Mouse (Mus musculus) limb, embryonic 12.5 days (tissue): Measurements from ENCODE around the gene Nos2. TPM values are rescaled to one million over a fixed set of nuclear protein-coding genes. Genes with fewer than 3 reads are reported as not detected.

Source experiments
- ATAC-seq: fragments of 200-750 bp; cut with Nextera tagmentation; 2 replicates; pipeline ENCODE4 v1.8.0; 2017; ENCODE audit warnings: low read depth, moderate TSS enrichment; ENCODE audit not compliant: insufficient number of reproducible peaks, insufficient read depth, low FRiP score, low TSS enrichment
- H3K27ac ChIP-seq: fragments of 300-500 bp; sonication (generic); 2 replicates; pipeline ENCODE4 v1.5.1; 2016; ENCODE audit warnings: mild to moderate bottlenecking, moderate library complexity
- H3K27me3 ChIP-seq: fragments of 300-500 bp; sonication (generic); 2 replicates; pipeline ENCODE4 v1.6.1; 2016; ENCODE audit warnings: mild to moderate bottlenecking, moderate library complexity
- H3K36me3 ChIP-seq: fragments of 300-500 bp; sonication (generic); 2 replicates; pipeline ENCODE4 v1.6.1; 2016; ENCODE audit warnings: mild to moderate bottlenecking, moderate library complexity
- H3K4me1 ChIP-seq: fragments of 300-500 bp; sonication (generic); replicated peaks from 2 replicates; pipeline ENCODE4 v1.6.1; 2016
- H3K4me2 ChIP-seq: fragments of 300-500 bp; sonication (generic); 2 replicates; pipeline ENCODE4 v1.6.1; 2016; ENCODE audit warnings: mild to moderate bottlenecking, moderate library complexity
- H3K4me3 ChIP-seq: fragments of 300-500 bp; sonication (generic); replicated peaks from 2 replicates; pipeline ENCODE4 v1.5.1; 2016; ENCODE audit warnings: mild to moderate bottlenecking
- H3K9ac ChIP-seq: fragments of 300-500 bp; sonication (generic); replicated peaks from 2 replicates; pipeline ENCODE4 v1.6.1; 2016; ENCODE audit warnings: mild to moderate bottlenecking, moderate library complexity
- H3K9me3 ChIP-seq: fragments of 300-500 bp; sonication (generic); 2 replicates; pipeline ENCODE4 v1.6.1; 2016; ENCODE audit warnings: mild to moderate bottlenecking, moderate library complexity
- WGBS: fragments of 180-500 bp; shearing (Covaris S2); methylation state at CpG from one replicate; pipeline ENCODE4 v1.1.7; 2016; 5-methylcytosine and 5-hydroxymethylcytosine counted together
- polyA plus RNA-seq: library from polyadenylated mRNA; unstranded; fragments of >200 nt; fragmentation: Nextera tagmentation; extraction: Ambion mirVana; gene quantifications from 2 replicates; pipeline ENCODE4 v1.2.1, GENCODE M21; 2016

Gene Nos2
- polyA plus RNA-seq, 1 experiment from 2014 or later, result 0.66 TPM

DNA sequence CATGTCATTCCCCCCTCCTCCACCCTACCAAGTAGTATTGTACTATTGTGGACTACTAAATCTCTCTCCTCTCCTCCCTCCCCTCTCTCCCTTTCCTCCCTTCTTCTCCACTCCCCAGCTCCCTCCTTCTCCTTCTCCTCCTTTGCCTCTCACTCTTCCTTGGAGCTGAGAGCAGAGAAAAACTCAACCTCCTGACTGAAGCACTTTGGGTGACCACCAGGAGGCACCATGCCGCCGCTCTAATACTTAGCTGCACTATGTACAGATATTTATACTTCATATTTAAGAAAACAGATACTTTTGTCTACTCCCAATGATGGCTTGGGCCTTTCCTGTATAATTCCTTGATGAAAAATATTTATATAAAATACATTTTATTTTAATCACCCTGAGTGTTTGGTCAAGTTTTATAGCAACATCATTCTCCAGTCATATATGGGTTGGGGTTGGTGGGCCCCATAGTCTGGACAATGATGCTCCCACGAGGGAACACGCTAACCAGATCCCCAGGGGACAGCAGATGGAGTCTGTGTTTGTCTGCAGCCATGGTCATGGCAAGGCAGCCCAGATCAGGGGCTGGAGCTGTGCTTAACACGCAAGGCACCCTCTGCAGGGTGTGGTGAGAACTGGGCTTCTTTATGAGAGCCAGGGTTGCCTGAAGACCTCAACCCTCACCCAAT, 39.4 kb downstream of the Nos2 start:
- Histone ChIP-seq H3K4me3 (no peak overlapping the region), H3K27me3 (peaks cover 14% of the 10 kb centered on the region), H3K4me1 (no peaks in the 10 kb centered on the region), H3K27ac (no peak overlapping the region), H3K36me3 (no peaks in the 10 kb centered on the region), H3K9ac (no peak overlapping the region), H3K4me2 (no peak overlapping the region), H3K9me3 (no peaks in the 10 kb centered on the region)
- ATAC-seq, result no peak
- WGBS, result 57% methylated on average over 5 of the region's 5 CpGs

GRCm38 (mm10) chr11:78961221-78961620, 40.6 kb downstream of the Nos2 start:
- H3K9me3 ChIP-seq, result no peaks in the 10 kb centered on the region
- H3K4me1 ChIP-seq, result no peaks in the 10 kb centered on the region
- no peak overlapping the region for H3K4me3 ChIP-seq
- H3K4me2 ChIP-seq, result no peak overlapping the region
- H3K27me3 ChIP-seq, result peaks cover 14% of the 10 kb centered on the region
- WGBS, result 62% methylated on average over 5 of the region's 5 CpGs
- ATAC-seq, result no peak
- H3K36me3 ChIP-seq, result no peaks in the 10 kb centered on the region
- no peak overlapping the region for H3K9ac ChIP-seq
- H3K27ac ChIP-seq, result no peak overlapping the region

DNA sequence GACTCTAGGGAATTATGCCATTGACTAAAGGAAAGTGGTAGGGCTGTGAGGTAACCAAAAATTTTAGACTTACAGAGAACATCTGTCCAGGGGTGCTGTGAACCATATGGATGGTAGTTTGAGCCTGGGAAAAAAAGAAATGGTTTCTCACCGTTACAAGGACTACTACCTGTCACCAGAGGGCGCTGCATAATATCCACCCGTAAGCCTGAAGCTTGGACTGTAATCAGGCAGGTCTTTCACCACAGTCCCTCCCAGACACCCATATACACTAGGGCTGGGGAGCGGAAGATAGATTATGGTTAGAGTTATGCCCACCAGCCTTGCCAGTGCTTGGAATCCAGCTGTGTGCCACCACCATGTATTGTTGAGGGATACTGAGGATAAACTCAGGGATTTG, 46.8 kb downstream of the Nos2 start:
- H3K4me2 ChIP-seq, result no peak overlapping the region
- H3K27me3 ChIP-seq, result no peaks in the 10 kb centered on the region
- no peaks in the 10 kb centered on the region for H3K9me3 ChIP-seq
- no peak overlapping the region for H3K4me3 ChIP-seq
- peaks cover 5% of the 10 kb centered on the region for H3K4me1 ChIP-seq
- ATAC-seq, result no peak
- H3K36me3 ChIP-seq, result no peaks in the 10 kb centered on the region
- WGBS, result 23% methylated on average over 4 of the region's 4 CpGs
- no peak overlapping the region for H3K27ac ChIP-seq
- H3K9ac ChIP-seq, result no peak overlapping the region

DNA sequence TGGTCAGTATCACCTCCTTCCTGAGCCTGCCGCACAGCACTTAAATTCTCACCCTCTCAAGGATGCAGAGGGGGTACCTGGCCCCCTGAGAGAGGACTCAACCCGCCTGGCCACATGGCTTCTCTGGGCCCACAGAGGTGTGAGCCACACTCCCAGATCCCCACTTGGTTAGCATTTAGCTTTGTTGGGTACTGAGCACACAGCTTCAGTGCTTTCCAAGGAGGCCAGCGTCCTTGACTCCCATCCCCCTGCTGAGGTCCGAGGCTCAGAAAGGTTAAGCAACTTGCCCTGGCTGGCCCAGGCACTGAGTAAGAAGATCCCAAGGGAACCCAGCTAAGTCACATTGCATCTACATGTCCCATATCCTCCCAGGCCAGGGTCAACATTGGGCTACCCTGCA, 47.5 kb downstream of the Nos2 start:
- no peak for ATAC-seq

DNA sequence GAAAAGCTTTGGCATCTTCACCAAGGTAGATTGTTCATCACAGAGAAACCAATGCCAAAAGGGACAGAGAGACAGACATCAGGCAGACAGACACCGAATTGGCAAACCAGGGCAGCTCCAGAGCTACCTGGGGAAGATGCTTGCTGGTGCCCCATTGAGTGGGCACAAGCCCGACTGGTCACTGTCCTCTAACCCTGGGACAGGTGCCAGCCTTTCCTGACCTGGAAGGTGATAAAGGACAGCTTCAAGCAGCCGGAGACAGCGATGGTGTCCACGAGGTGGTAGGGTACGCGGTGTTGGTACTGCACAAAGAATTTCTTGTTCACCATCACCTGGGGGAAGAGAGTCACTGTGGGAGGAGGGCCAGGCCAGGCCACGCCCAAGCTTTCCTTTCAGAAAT, 50.5 kb downstream of the Nos2 start:
- Histone ChIP-seq H3K27ac (no peak overlapping the region), H3K4me3 (no peak overlapping the region), H3K9ac (no peak overlapping the region), H3K27me3 (no peaks in the 10 kb centered on the region), H3K36me3 (no peaks in the 10 kb centered on the region), H3K4me1 (peaks cover 20% of the 10 kb centered on the region), H3K4me2 (no peak overlapping the region), H3K9me3 (no peaks in the 10 kb centered on the region)
- 84% methylated on average over 8 of the region's 8 CpGs for WGBS
- no peak for ATAC-seq

More for the DNA sequence above, 47.5 kb downstream of the Nos2 start:
- no peak overlapping the region for H3K4me3 ChIP-seq
- no peak overlapping the region for H3K27ac ChIP-seq
- no peak overlapping the region for H3K4me2 ChIP-seq
- H3K36me3 ChIP-seq, result no peaks in the 10 kb centered on the region
- H3K9me3 ChIP-seq, result no peaks in the 10 kb centered on the region
- no peaks in the 10 kb centered on the region for H3K27me3 ChIP-seq
- 68% methylated on average over 4 of the region's 4 CpGs for WGBS
- H3K4me1 ChIP-seq, result peaks cover 13% of the 10 kb centered on the region
- no peak overlapping the region for H3K9ac ChIP-seq

DNA sequence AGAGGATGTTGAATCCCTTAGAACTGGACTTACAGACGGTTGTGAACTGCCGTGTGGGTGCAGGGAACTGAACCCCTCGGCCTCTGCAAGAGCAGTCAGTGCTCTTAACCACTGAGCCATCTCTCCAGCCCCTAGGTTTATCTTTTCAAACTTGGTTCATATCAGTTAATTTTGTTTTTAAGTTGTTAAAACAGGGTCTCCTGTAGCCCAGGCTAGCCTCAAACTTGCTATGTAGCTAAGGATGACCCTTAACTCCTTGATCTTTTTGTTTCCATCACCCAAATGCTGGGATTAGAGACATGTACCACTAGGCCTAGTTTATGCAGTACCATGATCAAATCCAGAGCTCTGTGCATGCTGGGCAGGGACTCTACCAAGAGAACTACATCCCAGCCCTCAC, 51.2 kb downstream of the Nos2 start:
- H3K9me3 ChIP-seq, result no peaks in the 10 kb centered on the region
- H3K27me3 ChIP-seq, result no peaks in the 10 kb centered on the region
- no peak for ATAC-seq
- H3K4me3 ChIP-seq, result no peak overlapping the region
- H3K4me2 ChIP-seq, result no peak overlapping the region
- H3K27ac ChIP-seq, result no peak overlapping the region; the same call in 1 of the 2 replicates
- H3K9ac ChIP-seq, result no peak overlapping the region
- no peaks in the 10 kb centered on the region for H3K36me3 ChIP-seq
- 92% methylated on average over 3 of the region's 3 CpGs for WGBS
- H3K4me1 ChIP-seq, result peaks cover 20% of the 10 kb centered on the region

- 8% methylated on average over 6 of the region's 6 CpGs for WGBS
- Histone ChIP-seq H3K36me3 (no peaks in the 10 kb centered on the region), H3K27me3 (no peaks in the 10 kb centered on the region), H3K9ac (no peak overlapping the region), H3K4me2 (no peak overlapping the region), H3K9me3 (no peaks in the 10 kb centered on the region), H3K27ac (peak overlapping the region; percentile 51; the same call in 1 of the 2 replicates), H3K4me1 (peaks cover 20% of the 10 kb centered on the region), H3K4me3 (no peak overlapping the region)
- ATAC-seq, result no peak
Measured at GRCm38 (mm10) chr11:78972328-78972727, 51.7 kb downstream of the Nos2 start.

- WGBS, result 50% methylated on average over 8 of the region's 8 CpGs
- Histone ChIP-seq H3K4me2 (no peak overlapping the region), H3K27ac (0 out of 2 replicates have a peak overlapping the region, but pooled peaks have one; percentile 31), H3K9ac (no peak overlapping the region), H3K4me1 (peaks cover 20% of the 10 kb centered on the region), H3K36me3 (no peaks in the 10 kb centered on the region), H3K27me3 (no peaks in the 10 kb centered on the region), H3K9me3 (no peaks in the 10 kb centered on the region), H3K4me3 (no peak overlapping the region)
- no peak for ATAC-seq
Measured at GRCm38 (mm10) chr11:78972811-78973351, 52.3 kb downstream of the Nos2 start.

DNA sequence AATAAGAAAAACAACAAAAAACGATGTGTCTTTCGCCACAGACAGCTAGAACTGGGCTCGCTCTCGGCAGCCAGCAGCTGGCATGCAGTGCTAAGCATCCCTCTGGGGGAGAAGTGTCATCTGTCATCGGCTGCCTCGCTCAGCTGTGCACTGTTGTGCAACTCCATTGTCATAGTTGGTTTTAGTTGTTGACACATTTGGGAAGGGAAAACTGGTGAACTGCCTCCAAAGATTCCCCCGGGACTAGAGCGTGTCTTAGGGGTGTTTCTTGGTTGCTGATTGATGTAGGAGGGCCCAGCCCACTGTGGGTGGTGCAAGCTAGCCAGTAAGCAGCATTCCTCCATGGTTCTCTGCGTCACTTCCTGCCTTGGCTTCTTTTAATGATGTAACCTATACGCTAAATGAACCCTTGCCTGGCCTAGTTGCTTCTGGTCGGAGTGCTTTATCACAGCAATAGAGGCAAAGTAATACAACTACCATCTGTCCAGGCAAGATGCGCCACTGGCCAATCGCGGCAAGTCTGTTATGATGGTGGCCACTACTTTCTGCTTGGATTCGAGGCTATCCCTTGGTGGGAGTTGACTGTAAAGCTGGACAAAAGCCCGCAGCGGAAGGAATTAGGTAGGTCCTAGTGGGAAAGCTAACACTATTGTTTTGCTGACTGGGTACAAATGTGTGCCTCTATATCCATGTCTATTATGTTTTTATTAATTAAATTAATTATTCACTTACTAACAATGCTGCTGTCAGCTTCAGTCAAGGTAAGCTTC, 53.0 kb downstream of the Nos2 start:
- no peaks in the 10 kb centered on the region for H3K36me3 ChIP-seq
- no peak overlapping the region for H3K4me2 ChIP-seq
- ATAC-seq, result no peak
- H3K9me3 ChIP-seq, result no peaks in the 10 kb centered on the region
- H3K4me1 ChIP-seq, result peaks cover 20% of the 10 kb centered on the region
- no peak overlapping the region for H3K9ac ChIP-seq
- no peaks in the 10 kb centered on the region for H3K27me3 ChIP-seq
- H3K27ac ChIP-seq, result no peak overlapping the region
- H3K4me3 ChIP-seq, result no peak overlapping the region
- 70% methylated on average over 17 of the region's 17 CpGs for WGBS

DNA sequence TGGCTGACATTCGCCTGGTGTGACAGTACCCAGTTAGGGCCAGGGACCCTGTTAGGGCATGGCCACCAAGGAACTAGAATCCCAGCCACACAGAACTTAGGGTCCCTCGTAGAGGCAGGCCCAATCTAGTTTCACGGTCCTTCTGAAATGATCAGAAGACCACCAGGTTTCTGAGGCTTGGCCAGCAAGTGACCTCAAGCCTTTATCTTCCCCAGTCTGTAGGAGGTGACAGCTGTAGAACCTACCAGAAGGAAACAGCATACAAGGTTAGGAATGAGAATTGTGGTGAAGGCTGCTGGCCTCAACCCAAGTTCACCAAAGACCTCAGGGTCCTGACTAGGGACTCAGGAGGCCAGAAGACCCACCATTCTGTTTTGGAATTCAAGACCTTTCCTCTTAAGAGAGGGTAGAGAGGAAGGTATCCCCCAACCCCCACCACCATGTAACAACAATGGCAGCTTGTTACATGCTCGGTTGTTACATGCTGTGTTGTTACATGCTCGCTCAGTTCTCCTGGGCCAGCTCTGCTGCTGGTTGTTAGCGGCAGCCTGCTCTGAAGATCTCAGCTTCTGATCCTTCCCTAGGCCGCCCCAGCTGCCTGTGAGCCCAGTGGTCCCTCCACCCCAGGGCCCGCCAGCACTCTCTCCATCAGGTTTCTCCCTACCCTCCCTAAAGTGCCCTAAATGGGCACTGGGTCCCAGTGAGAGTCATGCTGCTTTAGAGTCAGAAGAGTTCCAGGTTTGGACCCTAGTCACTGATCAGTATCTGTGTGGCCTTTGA, 56.3 kb downstream of the Nos2 start:
- H3K36me3 ChIP-seq, result no peaks in the 10 kb centered on the region
- H3K9me3 ChIP-seq, result no peaks in the 10 kb centered on the region
- H3K27me3 ChIP-seq, result no peaks in the 10 kb centered on the region
- no peak overlapping the region for H3K4me3 ChIP-seq
- no peak overlapping the region for H3K4me2 ChIP-seq
- peaks cover 19% of the 10 kb centered on the region for H3K4me1 ChIP-seq
- WGBS, result 84% methylated on average over 8 of the region's 8 CpGs
- ATAC-seq, result no peak
- no peak overlapping the region for H3K9ac ChIP-seq
- no peak overlapping the region for H3K27ac ChIP-seq
